Mouse (Mus musculus) thymus, postnatal 25 days (tissue): Measurements from ENCODE around the gene Slc35f5.

Experiments used
- DNase-seq: peaks from one replicate; pipeline ENCODE4 v3.0.0; 2022

Slc35f5 gene

GRCm38 (mm10) chr1:125575458-125576114 lies 15.2 kb downstream of the Slc35f5 start:
- DNase-seq, result no peak

GRCm38 (mm10) chr1:125576965-125577364 lies 16.6 kb downstream of the Slc35f5 start:
- DNase-seq, result no peak

DNA sequence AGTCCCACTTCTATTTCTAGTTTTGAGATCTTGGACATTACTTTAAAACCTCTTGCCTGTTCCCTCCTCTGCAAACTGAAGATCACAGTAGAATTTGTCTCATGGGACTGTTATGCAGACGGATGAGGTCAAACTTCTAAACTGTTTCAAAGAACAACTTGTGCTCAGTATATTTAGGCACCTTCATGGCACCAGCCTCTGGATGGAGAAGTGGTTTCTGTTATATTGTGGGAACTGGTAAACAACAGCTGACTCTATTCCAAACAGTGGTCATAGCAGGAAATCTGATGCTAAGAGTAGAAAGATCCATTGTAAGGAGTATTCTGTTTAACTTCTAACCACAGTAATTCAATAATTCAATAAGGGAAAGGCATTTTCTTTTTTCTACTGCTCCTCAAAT lies 17.7 kb downstream of the Slc35f5 start:
- DNase-seq, result no peak

- DNase-seq, result no peak
Observed at GRCm38 (mm10) chr1:125581134-125581533, 20.7 kb downstream of the Slc35f5 start.

GRCm38 (mm10) chr1:125603620-125604019 lies 43.2 kb downstream of the Slc35f5 start:
- DNase-seq, result no peak

- DNase-seq, result peak; percentile 72
Observed at GRCm38 (mm10) chr1:125607087-125607803, 46.9 kb downstream of the Slc35f5 start.

GRCm38 (mm10) chr1:125624376-125625076 lies 64.1 kb downstream of the Slc35f5 start:
- DNase-seq, result no peak

DNA sequence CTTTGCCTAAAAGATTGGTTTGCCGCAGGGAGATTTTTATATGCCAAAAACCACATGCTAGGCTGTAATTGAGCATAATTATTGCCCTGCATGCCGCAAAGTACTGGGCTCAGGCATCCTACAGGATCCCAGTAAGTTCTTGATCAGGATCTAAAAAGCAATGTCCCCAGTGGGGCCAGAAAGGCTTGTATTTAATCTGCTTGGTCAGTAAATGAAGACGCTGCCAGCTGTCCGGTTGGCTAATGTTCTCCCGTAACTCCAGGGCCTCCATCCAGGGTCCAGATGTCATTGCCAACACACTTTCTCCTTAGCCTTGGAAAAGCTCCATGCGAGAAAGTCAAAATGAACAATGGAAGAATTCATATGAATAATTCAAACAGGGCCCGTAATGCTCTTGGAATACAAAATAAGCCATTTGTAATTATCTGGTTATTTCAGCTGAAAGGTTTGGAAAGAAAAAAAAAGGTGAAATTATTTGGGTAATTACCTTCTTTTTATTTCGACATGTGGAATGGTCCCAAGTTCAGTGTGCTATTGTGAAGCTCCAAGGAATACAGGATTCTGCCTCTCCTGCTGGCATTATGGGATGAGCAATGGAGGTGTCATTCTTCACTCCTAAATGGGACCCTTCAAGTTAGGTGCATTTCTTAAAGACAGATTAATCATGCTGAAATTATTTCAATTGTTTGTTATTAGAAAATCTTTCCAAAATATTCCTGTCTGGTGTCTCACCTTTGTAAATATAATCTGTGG lies 79.3 kb downstream of the Slc35f5 start:
- DNase-seq, result no peak

DNA sequence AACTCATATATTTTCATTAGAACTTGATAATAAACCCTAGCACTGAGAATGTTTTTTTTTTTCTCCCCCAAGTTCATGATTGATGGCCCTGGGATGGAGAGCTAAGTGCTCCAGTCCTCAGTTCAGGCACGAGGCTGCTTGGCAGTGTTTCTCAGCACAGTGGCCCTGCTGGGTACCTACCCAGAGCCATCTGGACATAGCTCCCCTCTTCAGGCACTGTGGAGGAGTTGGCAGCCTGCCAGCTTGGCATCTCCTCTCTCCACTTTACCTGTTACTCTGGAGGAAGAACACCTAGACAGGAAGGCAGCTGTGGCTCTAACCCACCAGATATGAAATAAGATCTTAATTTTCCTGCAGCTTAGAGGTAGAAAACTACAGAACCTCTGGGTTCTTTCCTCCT lies 83.2 kb downstream of the Slc35f5 start:
- no peak for DNase-seq
